Mouse (Mus musculus): ENCODE data around the gene E2f3.

DNA sequence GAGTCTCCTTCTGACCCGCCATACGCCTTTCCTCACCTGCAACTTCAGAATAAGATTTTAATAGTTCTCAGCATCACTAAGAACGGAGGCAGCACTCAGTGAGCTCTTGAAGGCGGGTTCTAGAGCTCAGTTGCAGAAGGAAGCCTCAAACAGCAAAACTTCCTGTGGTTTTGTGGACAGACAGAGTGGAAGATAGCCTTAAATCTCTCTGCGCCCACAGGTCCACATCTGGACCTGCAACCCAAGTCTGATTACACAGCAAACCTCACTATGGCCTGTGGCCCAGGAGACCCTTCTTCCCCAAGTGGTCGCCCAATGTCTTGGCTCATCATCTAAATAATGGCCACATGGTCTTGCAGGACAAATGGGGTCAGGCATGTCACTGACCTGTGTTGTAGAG, 21.8 kb downstream of the E2f3 start:
- TF ChIP-seq CTCF (IDR thresholded peaks at IDR 0.05; ENCODE audit: borderline replicate concordance, insufficient read depth, low read length) (no peak), POLR2A (IDR thresholded peaks at IDR 0.05; ENCODE audit: low read depth, low read length) (no peak)
